In genomic region chr11:54787488-54788474, GRCm38 (mm10) we compare ENCODE assay signal across 8 mouse cellular contexts. TPM values are rescaled to one million over a fixed set of nuclear protein-coding genes. Genes with fewer than 3 reads are reported as not detected.
DNase-seq lines count a peak whose midpoint lies in the region; ATAC-seq lines count a peak whose summit lies in the region.

Gene Cdc42se2 (minus strand): TSS chr11:54787675.

- DNase-seq in B cell, adult 2 months = peak; percentile 99
- peak; percentile 99 for DNase-seq in brain, adult 2 months (ENCODE audit: low read depth, low spot score)
- DNase-seq in heart, embryonic 10.5 days (ENCODE audit: low spot score) = peak; percentile 99
- DNase-seq in liver = peak; percentile 97
- DNase-seq in spleen, postnatal 4 days (ENCODE audit: low spot score in 2 of 2) = peak; percentile 97 to 98

- H3K9ac ChIP-seq in kidney, embryonic 15.5 days = peak within 1 kb of the TSS; percentile 93

- peaks cover 13% of the 10 kb centered on the region; the same call in 1 of the 2 replicates for H3K4me1 ChIP-seq in heart, embryonic 10.5 days
- H3K4me1 ChIP-seq in kidney, embryonic 15.5 days = peaks cover 14% of the 10 kb centered on the region

- no peaks in the 10 kb centered on the region for H3K36me3 ChIP-seq in heart, embryonic 10.5 days
- H3K36me3 ChIP-seq in kidney, embryonic 15.5 days = no peaks in the 10 kb centered on the region

- peak within 1 kb of the TSS; percentile 98 for H3K27ac ChIP-seq in heart, embryonic 10.5 days
- peak within 1 kb of the TSS; percentile 99 for H3K27ac ChIP-seq in kidney, embryonic 15.5 days

- peak; percentile 98 for ATAC-seq in erythroblast, adult 5-6 weeks (replicated peaks; ENCODE audit: low FRiP score, poor library complexity, severe bottlenecking)
- peak; percentile 98 for ATAC-seq in kidney, embryonic 15.5 days (replicated peaks; ENCODE audit: low FRiP score)
- peak; percentile 96 for ATAC-seq in monocyte, adult 5-6 weeks (replicated peaks; ENCODE audit: insufficient number of reproducible peaks, low FRiP score, low TSS enrichment, poor library complexity, severe bottlenecking)

- H3K4me3 ChIP-seq in heart, embryonic 10.5 days = peak within 1 kb of the TSS; percentile 85
- peak within 1 kb of the TSS; percentile 84 for H3K4me3 ChIP-seq in kidney, embryonic 15.5 days (replicated peaks)

- peak within 1 kb of the TSS; percentile 68 for H3K4me2 ChIP-seq in kidney, embryonic 15.5 days

- H3K27me3 ChIP-seq in heart, embryonic 10.5 days (ENCODE audit: insufficient read depth, poor library complexity, severe bottlenecking) = no peaks in the 10 kb centered on the region
- H3K27me3 ChIP-seq in kidney, embryonic 15.5 days = no peaks in the 10 kb centered on the region

- no peaks in the 10 kb centered on the region for H3K9me3 ChIP-seq in heart, embryonic 10.5 days
- H3K9me3 ChIP-seq in kidney, embryonic 15.5 days (replicated peaks) = no peaks in the 10 kb centered on the region

- WGBS in heart, embryonic 10.5 days = 3% methylated on average over 56 of the region's 56 CpGs
- WGBS in kidney, embryonic 15.5 days = 4% methylated on average over 56 of the region's 56 CpGs

RNA-seq across cellular contexts. Expression of gene Cdc42se2, which starts in this region (rescaled TPM):
- 7.9 and 22.7 TPM in 2 replicates for total RNA-seq in erythroblast, adult 5-6 weeks (2015; ENCODE audit: low replicate concordance)
- 14.9 and 16.5 TPM in 2 replicates for total RNA-seq in erythroblast, adult 5-6 weeks (2017; ENCODE audit: low replicate concordance)
- polyA plus RNA-seq in heart, embryonic 10.5 days (2016; fragmentation: Nextera tagmentation; extraction: Ambion mirVana) = 77.6 and 84.8 TPM in 2 replicates
- 88.9 and 89.2 TPM in 2 replicates for polyA plus RNA-seq in kidney, embryonic 15.5 days (2015; fragmentation: Nextera tagmentation; extraction: Ambion mirVana)
- 142 to 226 TPM (median 192 TPM) in 3 replicates for total RNA-seq in monocyte, adult 5-6 weeks (2017)

Comparison
In these comparisons a context has a peak if more than half of its experiments do, and no peak if none do; other contexts are left out.
1. Peak in every context shown above with its lines: DNase-seq, ATAC-seq, H3K4me3 ChIP-seq and H3K27ac ChIP-seq.